Mouse (Mus musculus) limb, embryonic 11.5 days (tissue): ENCODE data around the gene Tmem231. TPM values are rescaled to one million over a fixed set of nuclear protein-coding genes. Genes with fewer than 3 reads are reported as not detected.

ENCODE experiments used
- ATAC-seq: fragments of 200-750 bp; cut with Nextera tagmentation; 2 replicates; pipeline ENCODE4 v1.8.0; 2017; ENCODE audit warnings: low read depth; ENCODE audit not compliant: insufficient number of reproducible peaks, low FRiP score, low TSS enrichment
- DNase-seq: peaks from one replicate; pipeline ENCODE4 v3.0.0-alpha.2; 2015; ENCODE audit warnings: low spot score
- H3K27ac ChIP-seq: fragments of 300-500 bp; sonication (generic); replicated peaks from 2 replicates; pipeline ENCODE4 v1.5.1; 2014; ENCODE audit warnings: low read depth, mild to moderate bottlenecking, low read length
- H3K27me3 ChIP-seq: fragments of 300-500 bp; sonication (generic); 2 replicates; pipeline ENCODE4 v1.6.1; 2014; ENCODE audit warnings: mild to moderate bottlenecking, low read length, mixed read lengths; ENCODE audit not compliant: control insufficient read depth, insufficient read depth
- H3K36me3 ChIP-seq: fragments of 300-500 bp; sonication (generic); 2 replicates; pipeline ENCODE4 v1.6.1; 2014; ENCODE audit warnings: mild to moderate bottlenecking, low read length, moderate library complexity, mixed read lengths; ENCODE audit not compliant: control insufficient read depth, insufficient read depth
- H3K4me1 ChIP-seq: fragments of 300-500 bp; sonication (generic); 2 replicates; pipeline ENCODE4 v1.6.1; 2014; ENCODE audit warnings: low read length, mixed read lengths; ENCODE audit not compliant: control insufficient read depth, insufficient read depth
- H3K4me2 ChIP-seq: fragments of 300-500 bp; sonication (generic); 2 replicates; pipeline ENCODE4 v1.6.1; 2014; ENCODE audit warnings: low read depth, mild to moderate bottlenecking, moderate library complexity; ENCODE audit not compliant: severe bottlenecking
- H3K4me3 ChIP-seq: fragments of 300-500 bp; sonication (generic); 2 replicates; pipeline ENCODE4 v1.5.1; 2014; ENCODE audit warnings: low read depth, low read length
- H3K9ac ChIP-seq: fragments of 300-500 bp; sonication (generic); 2 replicates; pipeline ENCODE4 v1.6.1; 2014; ENCODE audit warnings: mild to moderate bottlenecking, low read length
- H3K9me3 ChIP-seq: fragments of 300-500 bp; sonication (generic); 2 replicates; pipeline ENCODE4 v1.6.1; 2016; ENCODE audit warnings: low read length; ENCODE audit not compliant: control insufficient read depth
- WGBS: fragments of 180-500 bp; shearing (Covaris S2); extraction: QIAGEN DNeasy Blood & Tissue Kit; methylation state at CpG from one replicate; pipeline ENCODE4 v1.1.7; 2014; 5-methylcytosine and 5-hydroxymethylcytosine counted together
- polyA plus RNA-seq: library from polyadenylated mRNA; unstranded; fragments of >200 nt; fragmentation: Nextera tagmentation; extraction: Ambion mirVana; gene quantifications from 2 replicates; pipeline ENCODE4 v1.2.1, GENCODE M21; 2014

The Tmem231 gene
- polyA plus RNA-seq, 1 experiment from 2014 or later: 19.8 TPM

GRCm38 (mm10) chr8:111931721-111932120, 2.0 kb downstream of the Tmem231 start:
- no peak overlapping the region for H3K9ac ChIP-seq
- H3K9me3 ChIP-seq: no peaks in the 10 kb centered on the region
- H3K27ac ChIP-seq: no peak overlapping the region
- H3K4me2 ChIP-seq: no peak overlapping the region
- H3K4me3 ChIP-seq: no peak overlapping the region
- WGBS: 78% methylated on average over 16 of the region's 16 CpGs
- H3K36me3 ChIP-seq: no peaks in the 10 kb centered on the region
- peaks cover 9% of the 10 kb centered on the region; the same call in 1 of the 2 replicates for H3K4me1 ChIP-seq
- no peaks in the 10 kb centered on the region for H3K27me3 ChIP-seq
- ATAC-seq (no peak), DNase-seq (no peak)

GRCm38 (mm10) chr8:111929648-111930344, 3.9 kb downstream of the Tmem231 start:
- H3K9ac ChIP-seq: no peak overlapping the region
- peaks cover 9% of the 10 kb centered on the region; the same call in 1 of the 2 replicates for H3K4me1 ChIP-seq
- ATAC-seq (no peak), DNase-seq (no peak)
- no peaks in the 10 kb centered on the region for H3K9me3 ChIP-seq
- no peaks in the 10 kb centered on the region for H3K36me3 ChIP-seq
- H3K27me3 ChIP-seq: no peaks in the 10 kb centered on the region
- H3K27ac ChIP-seq: no peak overlapping the region
- no peak overlapping the region for H3K4me3 ChIP-seq
- WGBS: 75% methylated on average over 8 of the region's 8 CpGs
- H3K4me2 ChIP-seq: no peak overlapping the region

GRCm38 (mm10) chr8:111924976-111925375, 8.7 kb downstream of the Tmem231 start:
- no peaks in the 10 kb centered on the region for H3K9me3 ChIP-seq
- H3K27me3 ChIP-seq: no peaks in the 10 kb centered on the region
- ATAC-seq (no peak), DNase-seq (no peak)
- no peak overlapping the region for H3K9ac ChIP-seq
- H3K4me2 ChIP-seq: no peak overlapping the region
- H3K4me1 ChIP-seq: no peaks in the 10 kb centered on the region
- no peak overlapping the region for H3K4me3 ChIP-seq
- no peaks in the 10 kb centered on the region for H3K36me3 ChIP-seq
- H3K27ac ChIP-seq: no peak overlapping the region
- 79% methylated on average over 7 of the region's 7 CpGs for whole genome bisulfite sequencing

GRCm38 (mm10) chr8:111923383-111923804, 10.3 kb downstream of the Tmem231 start:
- Histone ChIP-seq H3K27ac (no peak overlapping the region), H3K4me2 (no peak overlapping the region), H3K27me3 (no peaks in the 10 kb centered on the region), H3K4me3 (no peak overlapping the region), H3K9ac (no peak overlapping the region), H3K9me3 (no peaks in the 10 kb centered on the region), H3K4me1 (no peaks in the 10 kb centered on the region), H3K36me3 (no peaks in the 10 kb centered on the region)
- 35% methylated on average over 10 of the region's 10 CpGs for WGBS
- no peak for ATAC-seq
- no peak for DNase-seq

GRCm38 (mm10) chr8:111920971-111921370, 12.7 kb downstream of the Tmem231 start:
- H3K36me3 ChIP-seq: no peaks in the 10 kb centered on the region
- no peaks in the 10 kb centered on the region for H3K4me1 ChIP-seq
- DNase-seq (no peak), ATAC-seq (no peak)
- H3K9me3 ChIP-seq: no peaks in the 10 kb centered on the region
- H3K27me3 ChIP-seq: no peaks in the 10 kb centered on the region
- no peak overlapping the region for H3K4me2 ChIP-seq
- H3K4me3 ChIP-seq: no peak overlapping the region
- no peak overlapping the region for H3K27ac ChIP-seq
- no peak overlapping the region for H3K9ac ChIP-seq
- WGBS: 79% methylated on average over 4 of the region's 4 CpGs

GRCm38 (mm10) chr8:111919663-111920062, 14.0 kb downstream of the Tmem231 start:
- Histone ChIP-seq H3K9ac (no peak overlapping the region), H3K9me3 (no peaks in the 10 kb centered on the region), H3K4me2 (no peak overlapping the region), H3K27ac (no peak overlapping the region), H3K27me3 (no peaks in the 10 kb centered on the region), H3K4me3 (no peak overlapping the region), H3K4me1 (no peaks in the 10 kb centered on the region), H3K36me3 (no peaks in the 10 kb centered on the region)
- DNase-seq (no peak), ATAC-seq (no peak)
- 77% methylated on average over 2 of the region's 2 CpGs for WGBS

GRCm38 (mm10) chr8:111912860-111913432, 20.7 kb downstream of the Tmem231 start:
- ATAC-seq (no peak; the same call in 1 of the 2 replicates), DNase-seq (peak; percentile 34)
- Histone ChIP-seq H3K4me3 (no peak overlapping the region), H3K4me1 (no peaks in the 10 kb centered on the region), H3K36me3 (no peaks in the 10 kb centered on the region), H3K9me3 (no peaks in the 10 kb centered on the region), H3K4me2 (no peak overlapping the region), H3K27ac (no peak overlapping the region), H3K27me3 (peaks cover 14% of the 10 kb centered on the region), H3K9ac (no peak overlapping the region)
- WGBS: 49% methylated on average over 12 of the region's 12 CpGs

GRCm38 (mm10) chr8:111911572-111911971, 22.1 kb downstream of the Tmem231 start:
- no peak overlapping the region for H3K27ac ChIP-seq
- H3K9me3 ChIP-seq: no peaks in the 10 kb centered on the region
- ATAC-seq (no peak), DNase-seq (no peak)
- H3K4me3 ChIP-seq: no peak overlapping the region
- H3K36me3 ChIP-seq: no peaks in the 10 kb centered on the region
- 60% methylated on average over 7 of the region's 7 CpGs for WGBS
- H3K27me3 ChIP-seq: peaks cover 14% of the 10 kb centered on the region
- no peak overlapping the region for H3K9ac ChIP-seq
- H3K4me2 ChIP-seq: no peak overlapping the region
- no peaks in the 10 kb centered on the region for H3K4me1 ChIP-seq
